Mouse (Mus musculus) ZHBTc4 (cell line): ENCODE measurements around the gene Surf4.
A peak's percentile ranks its signal among the peaks of the same experiment; 100 is the strongest.

ENCODE experiments used
- DNase-seq: peaks from one replicate; pipeline ENCODE4 v3.0.0-alpha.2; 2011; ENCODE audit warnings: low read depth, low spot score

Surf4 gene

GRCm38 (mm10) chr2:26902467-26903220 lies 31.1 kb downstream of the Surf4 start, which contains the start of gene Surf6:
Surf6 (minus strand) TSS chr2:26902879.
- DNase-seq: peak; percentile 99

- DNase-seq: no peak
Observed at GRCm38 (mm10) chr2:26901834-26902400, 31.8 kb downstream of the Surf4 start.

GRCm38 (mm10) chr2:26900731-26901130 lies 33.0 kb downstream of the Surf4 start:
- DNase-seq: no peak

GRCm38 (mm10) chr2:26895898-26896297 lies 37.8 kb downstream of the Surf4 start:
- DNase-seq: no peak

GRCm38 (mm10) chr2:26886170-26886569 lies 47.6 kb downstream of the Surf4 start:
- DNase-seq: peak; percentile 61

- DNase-seq: peak; percentile 56
Observed at GRCm38 (mm10) chr2:26885541-26885940, 48.2 kb downstream of the Surf4 start.

- DNase-seq: peak; percentile 59
Observed at GRCm38 (mm10) chr2:26878571-26878970, 55.2 kb downstream of the Surf4 start.

GRCm38 (mm10) chr2:26870666-26871065 lies 63.1 kb downstream of the Surf4 start:
- DNase-seq: peak; percentile 53
